Mouse (Mus musculus): ENCODE data around the gene Dynlt1b.
"Not testable (repeated sequence)": the region's sequence is repeated elsewhere in the genome, so short reads cannot be mapped to it uniquely, and the experiment has no call there.

DNA sequence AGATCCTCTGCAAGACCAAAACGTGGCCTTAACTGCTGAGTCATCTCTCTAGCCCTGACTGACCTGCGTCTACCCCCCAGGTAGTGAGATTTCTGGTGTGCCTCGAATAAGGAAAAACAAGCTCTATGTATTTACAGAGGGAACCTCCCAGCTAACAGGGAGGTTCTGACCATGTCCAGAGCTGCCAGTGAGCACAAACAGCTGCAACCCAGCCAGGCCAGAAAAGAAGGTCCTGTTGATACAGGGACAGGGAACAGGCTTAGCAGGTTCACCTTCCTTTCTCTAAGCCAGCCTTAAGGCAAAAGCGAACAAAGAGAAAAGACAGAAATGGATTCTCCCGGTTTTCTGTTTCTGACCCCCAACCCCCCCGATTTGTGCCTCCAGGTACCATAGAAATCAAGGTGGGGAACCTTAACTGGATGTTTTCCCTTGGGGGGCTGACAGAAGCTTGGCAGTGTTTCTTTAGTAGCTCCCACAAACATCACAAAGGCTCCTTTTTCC, 19.1 kb upstream of the Dynlt1b start:
- TF ChIP-seq GATA1, TAL1 (IDR thresholded peaks at IDR 0.05; ENCODE audit: low read length): not testable (repeated sequence)
